Mouse (Mus musculus): ENCODE measurements around the gene Gm10382. TPM values are rescaled to one million over a fixed set of nuclear protein-coding genes. Genes with fewer than 3 reads are reported as not detected.
A peak's percentile ranks its signal among the peaks of the same experiment; 100 is the strongest.

Gm10382 gene
- total and polyA plus RNA-seq, 3 experiments, result 0.65 to 0.96 TPM; not detected in 1

DNA sequence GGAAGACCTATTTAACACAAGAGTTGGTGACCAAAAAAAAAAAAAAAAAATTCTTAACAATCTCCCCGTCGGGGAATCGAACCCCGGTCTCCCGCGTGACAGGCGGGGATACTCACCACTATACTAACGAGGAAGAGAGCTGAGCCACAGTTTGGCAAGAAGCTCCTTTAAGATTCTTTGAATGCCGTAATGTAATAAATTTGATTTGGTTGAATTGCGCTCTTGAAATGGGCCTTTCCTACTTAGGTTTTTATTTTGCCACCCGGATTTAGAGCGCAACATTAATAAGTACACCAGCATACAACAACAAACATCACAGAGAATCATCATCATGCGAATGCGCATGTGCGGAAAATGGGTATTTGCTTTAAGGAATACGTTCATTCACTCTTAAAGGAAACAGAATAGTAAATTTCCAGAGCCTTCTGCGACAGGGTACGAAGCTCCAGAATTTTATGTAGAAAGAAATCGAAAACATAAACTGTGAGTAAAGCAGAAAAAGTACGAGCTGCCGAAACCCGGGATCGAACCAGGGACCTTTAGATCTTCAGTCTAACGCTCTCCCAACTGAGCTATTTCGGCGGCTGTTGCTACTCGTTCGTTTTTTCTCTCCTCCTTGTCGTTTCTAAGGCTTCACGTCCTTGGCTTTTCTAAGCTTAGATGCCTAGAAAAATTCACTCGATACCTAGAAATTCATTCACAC, 16.6 kb downstream of the Gm10382 start:
- H3K27me3 ChIP-seq (ENCODE audit: control insufficient read depth in 1 of 2, insufficient read depth in 2 of 2, low read length in 2 of 2), result no peaks in the 10 kb centered on the region
- H3K4me3 ChIP-seq (ENCODE audit: control insufficient read depth in 1 of 2, insufficient read depth in 1 of 2, low read depth in 2 of 2, low read length in 2 of 2), result peak overlapping the region; percentile 77 to 91
- no peak for TF ChIP-seq ZMIZ1 (IDR thresholded peaks at IDR 0.05; ENCODE audit: low read depth, low read length)
- TF ChIP-seq TAL1 (IDR thresholded peaks at IDR 0.05; ENCODE audit: low read length), result no peak
- peak; percentile 55; the same call in 1 of the 2 replicates for TF ChIP-seq E2F4 (IDR thresholded peaks at IDR 0.05; ENCODE audit: borderline replicate concordance, low read depth, low read length)
- peak; percentile 97 for TF ChIP-seq MAFK (IDR thresholded peaks at IDR 0.05; ENCODE audit: borderline replicate concordance, low read depth, low read length)
- TF ChIP-seq MYC (IDR thresholded peaks at IDR 0.05; ENCODE audit: low read depth, low read length), result no peak; the same call in 1 of the 2 replicates
- TF ChIP-seq ZNF384 (IDR thresholded peaks at IDR 0.05; ENCODE audit: low read depth, low read length), result peak; percentile 92
- TF ChIP-seq ETS1 (IDR thresholded peaks at IDR 0.05; ENCODE audit: low read depth, low read length), result no peak
- peak; percentile 64 for TF ChIP-seq KAT2A (conservative IDR thresholded peaks at IDR 0.05; ENCODE audit: low read depth, low read length)
- peak; percentile 55; the same call in 1 of the 2 replicates for TF ChIP-seq NRF1 (IDR thresholded peaks at IDR 0.05; ENCODE audit: insufficient read depth, low read depth, low read length, poor library complexity, severe bottlenecking)
- TF ChIP-seq ELF1 (IDR thresholded peaks at IDR 0.05; ENCODE audit: low read depth, low read length), result peak; percentile 76; the same call in 1 of the 2 replicates
- peak; percentile 99 for TF ChIP-seq TBP (IDR thresholded peaks at IDR 0.05; ENCODE audit: low read depth, low read length)
- TF ChIP-seq MAX (IDR thresholded peaks at IDR 0.05; ENCODE audit: low read length), result no peak
- no peak for TF ChIP-seq POLR2AphosphoS2 (IDR thresholded peaks at IDR 0.05; ENCODE audit: low read length)
- no peak for TF ChIP-seq USF1 (IDR thresholded peaks at IDR 0.05; ENCODE audit: low read depth, low read length)
- H3K27ac ChIP-seq (ENCODE audit: control insufficient read depth, low read depth, low read length), result peak overlapping the region; percentile 63
- H3K9me3 ChIP-seq (replicated peaks; ENCODE audit: insufficient read depth, low read length), result no peaks in the 10 kb centered on the region
- peaks cover 0 to 3% of the 10 kb centered on the region in 2 experiments; a peak in 1 of 4 replicates for H3K36me3 ChIP-seq (ENCODE audit: control insufficient read depth in 1 of 2, insufficient read depth in 2 of 2, low read length in 2 of 2)
- peak; percentile 82 for DNase-seq (ENCODE audit: low read depth, low spot score)
- peak overlapping the region; percentile 74 for H3K9ac ChIP-seq (ENCODE audit: control insufficient read depth, low read depth, low read length, poor library complexity, severe bottlenecking)
- peaks cover 0 to 8% of the 10 kb centered on the region in 2 experiments; a peak in 1 of 4 replicates for H3K4me1 ChIP-seq (ENCODE audit: control insufficient read depth in 1 of 2, insufficient read depth in 2 of 2, low read length in 2 of 2)
- H3K79me2 ChIP-seq (ENCODE audit: control insufficient read depth, insufficient read depth, low read length, poor library complexity), result no peaks in the 10 kb centered on the region; the same call in 1 of the 2 replicates

DNA sequence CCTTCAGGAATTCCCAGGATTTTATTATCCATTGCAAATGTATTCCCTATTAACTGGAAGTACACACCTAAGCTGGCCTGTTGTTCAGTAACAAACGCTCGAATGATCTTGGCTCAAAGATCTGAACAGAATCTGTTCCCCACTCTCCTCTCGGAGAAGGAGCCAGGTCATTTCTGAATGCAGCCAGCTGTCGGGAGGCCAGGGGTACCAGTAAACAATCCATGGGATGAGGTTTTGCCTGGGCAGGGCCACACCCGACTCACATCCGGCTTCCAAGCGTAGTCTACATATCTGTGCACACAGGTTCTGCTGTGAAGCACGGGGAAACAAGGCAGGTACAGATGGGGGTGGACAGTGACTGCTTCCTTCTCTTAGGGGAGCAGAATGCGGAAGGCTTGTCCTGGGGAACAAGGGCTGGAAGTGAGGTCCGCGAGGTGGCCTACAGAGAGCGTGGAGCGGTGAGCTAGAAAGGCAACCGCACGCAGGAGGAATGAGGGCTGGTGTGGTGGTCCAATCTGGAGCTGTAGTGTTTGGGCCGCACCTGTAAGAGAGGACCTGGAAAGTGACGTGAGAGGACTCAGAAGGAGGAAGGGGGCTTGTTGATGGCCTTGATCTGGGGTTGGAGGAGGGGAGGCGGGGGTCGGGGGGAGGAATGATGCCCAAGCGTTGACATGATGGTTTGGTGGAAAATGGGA, 17.3 kb downstream of the Gm10382 start:
- peak overlapping the region; percentile 70 for H3K9ac ChIP-seq (ENCODE audit: control insufficient read depth, low read depth, low read length, poor library complexity, severe bottlenecking)
- peak overlapping the region; percentile 72 to 91 for H3K4me3 ChIP-seq (ENCODE audit: control insufficient read depth in 1 of 2, insufficient read depth in 1 of 2, low read depth in 2 of 2, low read length in 2 of 2)
- H3K27me3 ChIP-seq (ENCODE audit: control insufficient read depth in 1 of 2, insufficient read depth in 2 of 2, low read length in 2 of 2), result no peaks in the 10 kb centered on the region
- H3K4me1 ChIP-seq (ENCODE audit: control insufficient read depth in 1 of 2, insufficient read depth in 2 of 2, low read length in 2 of 2), result peaks cover 0 to 8% of the 10 kb centered on the region in 2 experiments; a peak in 1 of 4 replicates
- H3K79me2 ChIP-seq (ENCODE audit: control insufficient read depth, insufficient read depth, low read length, poor library complexity), result no peaks in the 10 kb centered on the region; the same call in 1 of the 2 replicates
- TF ChIP-seq CHD1 (IDR thresholded peaks at IDR 0.05; ENCODE audit: low read depth, low read length) (peak; percentile 30; the same call in 1 of the 2 replicates), SIN3A (IDR thresholded peaks at IDR 0.05; ENCODE audit: low read length) (peak; percentile 57; the same call in 1 of the 2 replicates), EP300 (IDR thresholded peaks at IDR 0.05; ENCODE audit: low read depth in 1 of 2, low read length in 2 of 2) (no peak), MXI1 (IDR thresholded peaks at IDR 0.05; ENCODE audit: low read depth, low read length) (peak; percentile 65; the same call in 1 of the 2 replicates)
- H3K27ac ChIP-seq (ENCODE audit: control insufficient read depth, low read depth, low read length), result peak overlapping the region; percentile 63
- DNase-seq (ENCODE audit: low read depth, low spot score), result peak; percentile 76
- no peaks in the 10 kb centered on the region for H3K9me3 ChIP-seq (replicated peaks; ENCODE audit: insufficient read depth, low read length)
- H3K36me3 ChIP-seq (ENCODE audit: control insufficient read depth in 1 of 2, insufficient read depth in 2 of 2, low read length in 2 of 2), result peaks cover 0 to 3% of the 10 kb centered on the region in 2 experiments; a peak in 1 of 4 replicates

Data from MEL (cell line).